Comparison of ENCODE assay signal across 8 mouse cellular contexts in genomic region chr6:5496854-5497235, GRCm38 (mm10). TPM values are rescaled to one million over a fixed set of nuclear protein-coding genes. Genes with fewer than 3 reads are reported as not detected.
A peak's percentile ranks its signal among the peaks of the same experiment; 100 is the strongest.
DNase-seq lines count a peak whose midpoint lies in the region; ATAC-seq and TF ChIP-seq lines count a peak whose summit lies in the region.

No protein-coding gene starts in this region.

- H3K27me3 ChIP-seq in kidney, embryonic 16.5 days (ENCODE audit: insufficient read depth, low read length): no peaks in the 10 kb centered on the region
- no peaks in the 10 kb centered on the region for H3K27me3 ChIP-seq in embryonic facial prominence, embryonic 15.5 days
- no peaks in the 10 kb centered on the region for H3K27me3 ChIP-seq in intestine, embryonic 15.5 days (replicated peaks)
- 0 out of 2 replicates have a peak, but pooled peaks cover 3% of the 10 kb centered on the region for H3K27me3 ChIP-seq in midbrain, postnatal 0 days (ENCODE audit: insufficient read depth, low read length)

- no peak for DNase-seq in kidney, adult 11 months
- no peak for DNase-seq in midbrain, postnatal 0 days (ENCODE audit: low spot score)
- DNase-seq in retina, embryonic 14.5 days (ENCODE audit: low spot score): no peak
- DNase-seq in cerebellum, adult 9-10 months: no peak
- no peak for DNase-seq in yolk sac, embryonic 10.5 days (ENCODE audit: low spot score)

- no peak overlapping the region for H3K9ac ChIP-seq in kidney, embryonic 16.5 days (replicated peaks; ENCODE audit: low read length)
- no peak overlapping the region for H3K9ac ChIP-seq in embryonic facial prominence, embryonic 15.5 days
- no peak overlapping the region for H3K9ac ChIP-seq in intestine, embryonic 15.5 days
- H3K9ac ChIP-seq in midbrain, postnatal 0 days (replicated peaks; ENCODE audit: low read length, poor library complexity, severe bottlenecking): no peak overlapping the region

- WGBS in kidney, embryonic 16.5 days: 44% methylated on average over 3 of the region's 3 CpGs
- WGBS in embryonic facial prominence, embryonic 15.5 days: 36% methylated on average over 3 of the region's 3 CpGs
- WGBS in intestine, embryonic 15.5 days: 47% methylated on average over 3 of the region's 3 CpGs
- WGBS in midbrain, postnatal 0 days: 43% methylated on average over 3 of the region's 3 CpGs

- H3K4me3 ChIP-seq in kidney, embryonic 16.5 days (ENCODE audit: low read length): peak overlapping the region; percentile 59; the same call in 1 of the 2 replicates
- H3K4me3 ChIP-seq in embryonic facial prominence, embryonic 15.5 days (replicated peaks): peak overlapping the region; percentile 53
- no peak overlapping the region for H3K4me3 ChIP-seq in intestine, embryonic 15.5 days (replicated peaks)
- peak overlapping the region; percentile 51; the same call in 1 of the 2 replicates for H3K4me3 ChIP-seq in midbrain, postnatal 0 days (ENCODE audit: low read depth, low read length)

- H3K9me3 ChIP-seq in kidney, embryonic 16.5 days (ENCODE audit: low read length): no peaks in the 10 kb centered on the region
- H3K9me3 ChIP-seq in embryonic facial prominence, embryonic 15.5 days (replicated peaks): no peaks in the 10 kb centered on the region
- H3K9me3 ChIP-seq in intestine, embryonic 15.5 days: no peaks in the 10 kb centered on the region
- no peaks in the 10 kb centered on the region for H3K9me3 ChIP-seq in midbrain, postnatal 0 days (ENCODE audit: low read length)

- no peak for TF ChIP-seq CTCF in midbrain, postnatal 0 days (IDR thresholded peaks at IDR 0.05)

- ATAC-seq in kidney, embryonic 16.5 days (ENCODE audit: low FRiP score, low TSS enrichment): peak; percentile 14; the same call in 1 of the 2 replicates
- ATAC-seq in embryonic facial prominence, embryonic 15.5 days (ENCODE audit: insufficient number of reproducible peaks, low FRiP score, low TSS enrichment, low read depth): no peak
- ATAC-seq in intestine, embryonic 15.5 days: peak; percentile 21
- peak; percentile 25; the same call in 1 of the 2 replicates for ATAC-seq in midbrain, postnatal 0 days (ENCODE audit: low FRiP score)

- peak overlapping the region; percentile 95 for H3K4me2 ChIP-seq in kidney, embryonic 16.5 days (replicated peaks; ENCODE audit: low read depth, low read length)
- H3K4me2 ChIP-seq in embryonic facial prominence, embryonic 15.5 days (replicated peaks): peak overlapping the region; percentile 90
- H3K4me2 ChIP-seq in intestine, embryonic 15.5 days (replicated peaks): peak overlapping the region; percentile 96
- peak overlapping the region; percentile 100; the same call in 1 of the 2 replicates for H3K4me2 ChIP-seq in midbrain, postnatal 0 days (ENCODE audit: low read depth, low read length, poor library complexity, severe bottlenecking)

- peaks cover 5% of the 10 kb centered on the region; the same call in 1 of the 2 replicates for H3K4me1 ChIP-seq in kidney, embryonic 16.5 days (ENCODE audit: insufficient read depth, low read length)
- H3K4me1 ChIP-seq in embryonic facial prominence, embryonic 15.5 days: peaks cover 5% of the 10 kb centered on the region
- peaks cover 5% of the 10 kb centered on the region; the same call in 1 of the 2 replicates for H3K4me1 ChIP-seq in intestine, embryonic 15.5 days (replicated peaks)
- H3K4me1 ChIP-seq in midbrain, postnatal 0 days (ENCODE audit: insufficient read depth, low read length): peaks cover 3% of the 10 kb centered on the region; the same call in 1 of the 2 replicates

- H3K36me3 ChIP-seq in kidney, embryonic 16.5 days (ENCODE audit: insufficient read depth, low read length): no peaks in the 10 kb centered on the region
- H3K36me3 ChIP-seq in embryonic facial prominence, embryonic 15.5 days: no peaks in the 10 kb centered on the region
- no peaks in the 10 kb centered on the region for H3K36me3 ChIP-seq in intestine, embryonic 15.5 days
- no peaks in the 10 kb centered on the region for H3K36me3 ChIP-seq in midbrain, postnatal 0 days (ENCODE audit: insufficient read depth, low read length)

- H3K27ac ChIP-seq in kidney, embryonic 16.5 days (ENCODE audit: low read length): peak overlapping the region; percentile 32; the same call in 1 of the 2 replicates
- peak overlapping the region; percentile 48; the same call in 1 of the 2 replicates for H3K27ac ChIP-seq in embryonic facial prominence, embryonic 15.5 days (replicated peaks)
- H3K27ac ChIP-seq in intestine, embryonic 15.5 days: no peak overlapping the region
- H3K27ac ChIP-seq in midbrain, postnatal 0 days (ENCODE audit: low read depth, low read length): no peak overlapping the region

RNA-seq across cellular contexts. Expression of gene Pdk4, which starts 0.7 kb away (rescaled TPM):
- 3.6 and 4.2 TPM in 2 replicates for polyA plus RNA-seq in kidney, embryonic 16.5 days (2015; fragmentation: Nextera tagmentation; extraction: Ambion mirVana)
- 3.1 and 3.7 TPM in 2 replicates for polyA plus RNA-seq in embryonic facial prominence, embryonic 15.5 days (2015; fragmentation: Nextera tagmentation; extraction: Ambion mirVana)
- polyA plus RNA-seq in intestine, embryonic 15.5 days (2015; fragmentation: Nextera tagmentation; extraction: Ambion mirVana): 2.4 and 2.6 TPM in 2 replicates
- total RNA-seq in midbrain, postnatal 0 days (2014; rRNA removed): 0.99 and 1.0 TPM in 2 replicates
- 2.1 and 2.5 TPM in 2 replicates for polyA plus RNA-seq in midbrain, postnatal 0 days (2015; fragmentation: Nextera tagmentation; extraction: Ambion mirVana)

Comparison
In these comparisons a context has a peak if more than half of its experiments do, and no peak if none do; other contexts are left out.
1. H3K27ac ChIP-seq: peak in kidney, embryonic 16.5 days (single experiment) and embryonic facial prominence, embryonic 15.5 days (single experiment); none in intestine, embryonic 15.5 days (single experiment) and midbrain, postnatal 0 days (single experiment).
2. Peak in every context shown above with its lines, with median percentiles within 50 percentile points of each other: H3K4me2 ChIP-seq.